In the genomic region with DNA sequence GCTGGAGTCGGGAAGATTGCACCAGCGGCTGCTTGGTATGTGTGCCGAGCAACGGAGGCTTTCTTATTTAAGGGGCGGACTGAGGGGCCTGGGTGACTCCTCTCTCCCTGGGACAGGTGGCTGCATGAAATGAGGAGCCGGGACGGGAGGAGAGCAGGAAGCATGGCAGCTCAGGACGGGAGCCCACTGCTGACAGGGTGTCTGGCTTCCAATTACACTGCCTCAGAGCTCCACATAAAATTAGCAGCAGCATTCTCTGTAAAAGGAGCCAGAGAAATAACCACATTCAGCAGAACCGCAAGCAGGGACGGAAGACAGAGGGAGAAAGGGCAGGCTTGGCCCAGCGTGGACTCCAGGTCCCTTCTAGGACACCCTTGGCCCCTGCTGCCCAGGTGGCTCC, we compare ENCODE assay signal across 19 mouse cellular contexts. TPM values are rescaled to one million over a fixed set of nuclear protein-coding genes. Genes with fewer than 3 reads are reported as not detected.
A peak's percentile ranks its signal among the peaks of the same experiment; 100 is the strongest.
DNase-seq lines count a peak whose midpoint lies in the region.
"Had no signal": no experiment of that assay in that cellular context is flagged by ENCODE, and none has a peak within 500 bp of the region (broad histone marks: within the 10 kb centered on the region; RNA-seq: fewer than 3 reads in every experiment).

No protein-coding gene starts in this region.

- no peak overlapping the region for H3K27ac ChIP-seq in limb, embryonic 10.5 days
- H3K27ac ChIP-seq: embryonic facial prominence, embryonic 12.5 days; forebrain, embryonic 13.5 days; heart, embryonic 13.5 days; hindbrain, embryonic 15.5 days had no signal

- no peaks in the 10 kb centered on the region for H3K36me3 ChIP-seq in limb, embryonic 10.5 days
- H3K36me3 ChIP-seq: embryonic facial prominence, embryonic 12.5 days; heart, embryonic 13.5 days; hindbrain, embryonic 15.5 days had no signal

- H3K4me1 ChIP-seq in limb, embryonic 10.5 days = peaks cover 14% of the 10 kb centered on the region
- H3K4me1 ChIP-seq: embryonic facial prominence, embryonic 12.5 days; forebrain, embryonic 13.5 days; hindbrain, embryonic 15.5 days had no signal

- no peak overlapping the region for H3K4me3 ChIP-seq in limb, embryonic 10.5 days
- H3K4me3 ChIP-seq: embryonic facial prominence, embryonic 12.5 days; forebrain, embryonic 13.5 days; heart, embryonic 13.5 days; hindbrain, embryonic 15.5 days had no signal

- no peaks in the 10 kb centered on the region for H3K9me3 ChIP-seq in limb, embryonic 10.5 days (replicated peaks)
- H3K9me3 ChIP-seq: embryonic facial prominence, embryonic 12.5 days; forebrain, embryonic 13.5 days; heart, embryonic 13.5 days; hindbrain, embryonic 15.5 days had no signal

- peak; percentile 75 for DNase-seq in gastrocnemius, adult 18-20 months (ENCODE audit: low spot score)
- DNase-seq in gastrocnemius, postnatal 4 days (ENCODE audit: low spot score in 2 of 2) = no peak
- DNase-seq in forelimb bud, embryonic 11.5 days (ENCODE audit: low read depth, low spot score) = peak; percentile 6
- peak; percentile 30 for DNase-seq in gastrocnemius, postnatal 10 days
- DNase-seq in limb, embryonic 10.5 days (ENCODE audit: low spot score) = no peak
- DNase-seq in ovary, postnatal 14 days (ENCODE audit: low spot score) = no peak
- DNase-seq: adrenal gland, adult 2 months; adrenal gland, postnatal 25 days; cerebellum, adult 18-20 months; cerebellum, postnatal 10 days; embryo, embryonic 11 days; heart, adult 11 months; heart, postnatal 36 days had no signal

- WGBS in limb, embryonic 10.5 days = 52% methylated on average over 11 of the region's 11 CpGs

- no peaks in the 10 kb centered on the region for H3K27me3 ChIP-seq in limb, embryonic 10.5 days (ENCODE audit: low read depth, poor library complexity, severe bottlenecking)
- H3K27me3 ChIP-seq: hindbrain, embryonic 15.5 days had no signal

RNA-seq across cellular contexts. Expression of gene Ncf4, which starts 3.3 kb away (rescaled TPM):
- under 1 TPM; 0.50 to 1.00 TPM for total RNA-seq in gastrocnemius, adult 18-20 months (2021)
- 1 to 10 TPM; 3.4 to 3.9 TPM for total RNA-seq in gastrocnemius, postnatal 4 days (2021)
- total RNA-seq in gastrocnemius, postnatal 10 days (2021) = 1 to 10 TPM in 1 of 2 experiments, under 1 TPM in 1; 0.96 to 2.1 TPM
- 4.3 and 5.3 TPM in 2 replicates for polyA plus RNA-seq in limb, embryonic 10.5 days (2016; fragmentation: Nextera tagmentation; extraction: Ambion mirVana)

RNA-seq across cellular contexts. Expression of gene Pvalb, which starts 35.1 kb away (rescaled TPM):
- total RNA-seq in gastrocnemius, adult 18-20 months (2021) = over 10,000 TPM; 13,440 to 14,162 TPM
- total RNA-seq in gastrocnemius, postnatal 4 days (2021) = 100 to 1,000 TPM; 716 to 864 TPM
- total RNA-seq in gastrocnemius, postnatal 10 days (2021) = over 10,000 TPM; 11,172 to 13,407 TPM
- not detected in 2 replicates for polyA plus RNA-seq in limb, embryonic 10.5 days (2016; fragmentation: Nextera tagmentation; extraction: Ambion mirVana)
- total RNA-seq: adrenal gland, adult 2 months; adrenal gland, postnatal 25 days; ES-E14 had no signal
- polyA plus RNA-seq: adrenal gland, adult 2 months; forebrain, embryonic 13.5 days; intestine, embryonic 16.5 days had no signal

Comparison
In these comparisons a context has a peak if more than half of its experiments do, and no peak if none do; other contexts are left out.
1. DNase-seq: peak in gastrocnemius, adult 18-20 months (single experiment), forelimb bud, embryonic 11.5 days (single experiment) and gastrocnemius, postnatal 10 days (single experiment); none in gastrocnemius, postnatal 4 days (0 of 2), limb, embryonic 10.5 days (single experiment) and ovary, postnatal 14 days (single experiment).
2. RNA of gene Pvalb, which starts 35.1 kb away (total RNA-seq): 13,440 to 14,162 TPM in gastrocnemius, adult 18-20 months and 11,172 to 13,407 TPM in gastrocnemius, postnatal 10 days; 716 to 864 TPM in gastrocnemius, postnatal 4 days; every median in the first group is over 10 times any median in the second.